Mouse (Mus musculus) frontal cortex, postnatal 25 days (tissue): ENCODE measurements around the gene Tmem43.

ENCODE experiments used
- DNase-seq, 2 experiments: peaks; one replicate each; pipeline ENCODE4 v3.0.0; 2022; ENCODE audit warnings: low spot score in 2 of 2

The Tmem43 gene

DNA sequence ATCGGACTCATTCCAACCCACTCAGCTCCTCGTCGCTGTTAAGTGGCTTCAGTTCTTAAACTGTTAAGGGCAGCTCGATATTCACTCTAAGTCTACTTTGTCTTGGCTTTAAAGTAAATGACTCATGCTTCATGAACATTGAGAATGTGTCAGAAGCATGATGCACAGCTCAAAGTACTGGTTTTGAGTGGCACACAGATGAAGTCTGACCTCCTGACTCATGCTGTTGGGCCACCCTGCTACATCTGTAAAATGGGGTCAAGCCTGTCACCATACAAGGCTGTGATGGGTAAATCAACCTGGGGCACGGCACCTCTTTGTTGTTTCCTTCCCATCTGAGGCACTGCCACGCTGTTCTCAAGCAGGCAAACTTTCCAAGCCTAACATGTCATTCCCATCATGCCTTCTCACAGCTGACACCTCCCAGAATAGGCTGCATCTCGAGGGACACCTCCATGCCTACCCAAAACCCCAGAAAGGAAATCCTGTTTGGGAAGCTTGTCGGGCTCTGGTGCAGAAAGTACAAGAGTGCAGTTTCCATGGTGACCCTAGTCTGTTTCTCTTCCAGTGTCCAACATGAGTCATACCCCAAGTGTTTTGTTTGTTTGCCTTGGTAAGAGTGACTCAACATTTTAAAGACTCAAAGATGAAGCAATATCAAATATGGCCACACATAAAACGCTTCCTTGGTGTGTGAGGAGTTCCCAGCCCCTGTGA, 15.2 kb downstream of the Tmem43 start:
- DNase-seq = peak in 1 of 2 experiments; percentile 25

DNA sequence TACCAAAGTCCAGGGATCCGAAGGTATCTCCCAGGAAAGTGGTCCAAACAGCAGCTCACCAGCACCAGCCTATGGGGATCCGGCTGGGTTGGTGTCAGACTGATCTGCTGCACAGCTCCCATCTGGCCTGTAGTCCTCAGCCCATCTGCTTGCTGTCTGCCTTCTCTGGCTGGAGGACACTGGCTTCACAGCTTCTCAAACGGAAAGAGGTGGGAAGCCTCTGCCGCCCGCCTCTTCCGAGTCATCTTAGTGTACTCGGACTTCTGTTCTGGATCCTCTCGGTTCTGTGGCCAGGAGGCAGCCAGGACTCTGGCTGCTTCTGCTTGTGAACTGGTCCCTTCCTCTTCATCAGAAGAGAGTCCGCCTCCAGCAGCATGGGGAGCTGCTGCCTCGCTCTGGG, 16.4 kb downstream of the Tmem43 start:
- peak in 1 of 2 experiments; percentile 28 for DNase-seq

DNA sequence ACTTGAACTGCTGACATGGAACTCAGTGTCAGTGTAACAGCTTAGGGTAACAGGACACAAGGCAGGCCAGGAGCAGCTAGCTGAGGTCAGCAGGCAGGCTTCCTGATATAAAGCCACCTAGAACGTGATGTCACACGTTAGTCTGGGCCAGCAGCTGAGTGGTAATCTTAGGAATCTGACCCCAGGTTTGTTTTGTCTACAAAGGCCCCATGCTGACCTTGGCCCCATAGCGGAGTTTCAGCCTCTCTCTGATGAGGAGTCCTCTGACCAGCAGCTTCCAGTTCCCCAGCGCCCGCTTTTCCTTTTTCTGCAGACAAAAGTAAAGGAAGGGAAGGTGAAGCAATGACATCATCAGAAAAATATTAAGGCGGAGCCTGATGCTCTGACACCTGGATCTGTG, 17.5 kb downstream of the Tmem43 start:
- DNase-seq = no peak

DNA sequence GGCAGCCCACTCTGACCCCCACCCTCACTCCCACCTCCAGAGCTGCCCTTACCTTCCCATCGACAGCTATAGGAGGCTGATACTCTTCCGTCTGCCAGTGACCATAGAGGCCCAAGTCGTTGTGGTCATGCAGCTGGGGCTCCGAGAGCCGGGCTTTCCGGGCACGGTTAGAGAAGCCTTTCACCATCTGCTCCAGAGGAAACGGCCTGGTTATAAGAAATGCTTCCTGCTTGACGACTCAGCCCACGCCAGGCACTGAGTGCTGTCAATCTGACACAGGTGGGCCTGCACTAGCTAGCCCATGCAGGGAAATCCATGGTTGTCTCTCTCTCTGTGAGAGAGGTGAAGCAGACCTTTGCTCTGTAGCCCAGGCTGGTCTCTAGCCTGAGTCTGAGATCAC, 19.6 kb downstream of the Tmem43 start:
- DNase-seq = no peak

DNA sequence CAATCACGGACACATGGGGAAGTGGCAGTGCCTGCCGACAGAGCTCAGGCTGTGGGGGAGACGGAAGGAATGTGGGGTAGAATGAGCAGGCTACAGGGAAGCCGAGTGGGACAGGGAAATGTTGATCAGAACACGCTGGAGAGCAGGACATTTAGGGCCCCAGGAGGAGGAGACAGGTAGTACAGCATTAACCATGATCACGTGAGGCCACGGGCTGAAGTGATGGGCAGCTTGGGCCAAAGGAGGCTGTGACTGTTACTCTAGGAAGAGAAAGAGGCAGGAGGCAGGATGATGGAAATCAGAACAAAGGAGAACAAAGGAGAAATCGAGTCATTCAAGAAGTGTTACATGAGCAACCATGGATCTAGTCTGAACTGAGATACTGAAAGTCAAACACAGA, 21.0 kb downstream of the Tmem43 start:
- DNase-seq = no peak

DNA sequence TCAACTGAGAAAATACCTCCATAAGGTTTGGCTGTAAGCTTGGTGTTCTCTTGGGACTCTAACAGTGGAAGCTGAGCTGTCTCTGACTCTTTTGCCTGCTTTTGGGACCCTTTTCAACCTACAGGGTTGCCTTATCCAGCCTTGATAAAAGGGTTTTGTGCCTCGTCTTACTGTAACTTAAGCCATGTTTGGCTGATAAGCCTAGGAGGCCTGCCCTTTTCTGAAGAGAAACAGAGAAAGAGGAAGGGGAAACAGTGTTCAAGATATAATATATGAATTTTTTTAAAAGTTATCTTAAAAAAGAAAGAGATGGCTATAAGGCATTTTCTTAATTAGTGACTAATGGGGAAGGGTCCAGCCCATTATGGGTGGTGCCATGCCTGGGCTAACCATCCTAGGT, 29.8 kb downstream of the Tmem43 start:
- no peak for DNase-seq

DNA sequence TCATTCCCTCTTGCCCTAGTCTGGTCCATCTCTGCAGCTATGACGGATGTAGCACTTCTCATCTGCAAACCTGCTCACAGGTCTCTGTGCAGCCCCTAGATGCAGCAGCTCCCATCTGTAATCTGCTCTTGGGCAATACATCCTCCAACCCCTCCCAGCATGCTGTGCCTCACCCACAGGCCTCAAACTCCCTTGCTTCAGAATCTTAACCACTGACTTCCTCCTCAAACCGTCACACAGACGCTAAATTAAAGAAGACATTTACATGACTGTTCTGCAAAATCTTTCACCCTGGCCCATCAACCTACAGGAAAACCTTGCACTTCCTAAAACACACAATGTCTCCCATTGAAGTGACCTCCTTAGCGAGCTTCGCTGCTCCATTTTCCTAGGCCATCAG, 32.5 kb downstream of the Tmem43 start:
- DNase-seq = no peak

DNA sequence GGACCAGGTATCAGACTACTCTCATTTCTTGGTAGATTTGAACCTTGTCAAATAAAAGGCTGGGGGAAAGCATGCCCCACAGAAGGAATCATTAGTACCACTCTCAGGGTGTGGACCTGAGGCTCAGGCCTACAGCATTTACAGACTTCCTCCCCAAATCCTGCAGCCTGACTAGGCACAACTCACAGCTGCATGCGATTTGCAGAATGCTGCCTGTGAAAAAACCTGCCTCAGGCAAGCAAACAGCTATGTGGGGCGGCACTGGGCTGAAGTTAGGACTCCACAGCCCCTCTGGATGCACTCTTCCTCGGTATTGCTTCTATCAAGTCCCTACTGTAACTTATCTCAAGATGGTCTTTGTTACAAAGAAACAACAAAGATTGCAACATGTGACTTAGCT, 34.5 kb downstream of the Tmem43 start:
- DNase-seq = no peak

DNA sequence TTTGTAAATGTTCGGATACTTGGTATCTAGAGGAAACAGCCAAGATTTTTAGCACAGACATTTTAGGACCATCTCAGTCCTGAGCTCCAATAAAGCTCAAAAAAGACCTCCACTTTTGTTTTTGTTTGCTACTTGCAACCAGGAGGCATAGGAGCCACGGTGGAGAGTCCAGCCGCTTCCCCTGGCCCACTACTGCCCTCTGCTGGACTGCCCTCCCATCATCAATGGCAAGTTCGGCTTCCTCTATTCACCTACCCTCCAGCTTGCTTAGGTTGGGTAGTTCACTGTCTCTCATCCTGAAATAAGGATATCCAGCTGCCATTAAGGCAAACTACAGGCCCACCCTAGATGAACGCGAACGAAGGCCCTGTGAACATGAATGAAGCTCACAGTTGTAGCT, 35.8 kb downstream of the Tmem43 start:
- peak in 1 of 2 experiments; percentile 52 for DNase-seq

DNA sequence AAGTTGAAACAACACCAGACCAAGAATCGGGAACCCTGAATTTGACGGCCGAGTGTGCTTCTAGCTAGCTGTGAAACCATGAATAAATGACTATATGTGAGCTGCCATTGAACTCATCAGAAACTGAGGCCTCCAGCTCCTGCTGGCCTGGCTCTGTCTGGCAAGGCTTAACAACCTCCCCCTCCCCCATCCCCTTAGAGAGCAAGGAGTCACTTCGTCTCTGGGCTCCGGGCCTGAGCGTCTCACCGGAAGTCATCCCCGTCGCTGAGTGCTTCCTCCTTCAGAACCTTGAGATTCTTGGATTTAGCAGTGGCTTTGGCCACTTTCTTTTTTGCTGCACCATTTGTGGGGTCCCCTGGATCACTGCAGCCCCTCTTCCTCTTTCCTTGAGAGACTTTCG, 36.7 kb downstream of the Tmem43 start:
- no peak for DNase-seq

DNA sequence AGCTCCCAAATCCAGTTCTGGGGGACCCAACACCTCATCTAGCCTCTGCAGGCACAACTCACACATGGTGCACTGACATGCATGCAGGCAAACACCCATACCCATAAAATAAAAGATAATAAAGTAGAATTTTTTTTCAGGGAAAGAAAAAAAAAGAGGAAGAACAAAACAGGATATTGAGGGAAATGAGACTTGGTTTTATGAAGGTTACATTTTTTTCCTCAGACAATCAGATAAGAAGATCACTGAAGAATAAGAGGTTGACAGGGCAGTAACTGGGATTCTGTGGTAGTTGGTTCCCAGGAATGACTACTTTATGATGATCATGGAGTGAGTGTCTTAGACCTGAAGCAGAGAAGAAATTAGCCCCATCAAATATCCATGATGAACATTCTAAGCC, 40.6 kb downstream of the Tmem43 start:
- DNase-seq = no peak

DNA sequence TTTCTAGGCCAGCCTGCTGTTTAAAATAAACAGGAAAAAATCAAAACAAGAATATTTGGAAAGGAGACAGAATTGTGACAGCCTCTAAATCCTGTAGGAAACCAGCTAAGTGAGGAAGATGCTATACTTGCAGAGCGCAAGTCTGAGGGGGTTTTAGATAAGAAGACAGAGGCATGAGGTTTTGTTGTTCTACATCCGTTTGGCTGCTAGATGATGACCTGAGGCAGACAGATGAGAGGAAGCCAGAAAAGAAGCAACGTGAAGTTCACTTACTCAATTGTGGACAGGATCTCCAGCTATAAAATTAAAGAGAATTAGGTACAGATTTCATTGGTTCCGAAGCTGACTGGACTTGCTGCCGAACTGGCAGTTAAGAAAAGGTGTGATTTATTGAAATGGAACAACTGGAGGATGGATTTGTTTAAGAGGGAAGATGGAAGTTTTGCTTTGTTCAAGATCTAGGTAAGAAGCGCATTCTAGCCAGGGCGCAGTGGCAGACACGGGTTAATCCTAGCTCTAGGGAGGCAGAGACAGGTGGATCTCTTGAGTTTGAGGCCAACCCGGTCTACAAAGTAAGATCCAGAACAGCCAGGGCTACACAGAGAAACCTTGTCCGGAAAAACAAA, 41.3 kb downstream of the Tmem43 start:
- no peak for DNase-seq

DNA sequence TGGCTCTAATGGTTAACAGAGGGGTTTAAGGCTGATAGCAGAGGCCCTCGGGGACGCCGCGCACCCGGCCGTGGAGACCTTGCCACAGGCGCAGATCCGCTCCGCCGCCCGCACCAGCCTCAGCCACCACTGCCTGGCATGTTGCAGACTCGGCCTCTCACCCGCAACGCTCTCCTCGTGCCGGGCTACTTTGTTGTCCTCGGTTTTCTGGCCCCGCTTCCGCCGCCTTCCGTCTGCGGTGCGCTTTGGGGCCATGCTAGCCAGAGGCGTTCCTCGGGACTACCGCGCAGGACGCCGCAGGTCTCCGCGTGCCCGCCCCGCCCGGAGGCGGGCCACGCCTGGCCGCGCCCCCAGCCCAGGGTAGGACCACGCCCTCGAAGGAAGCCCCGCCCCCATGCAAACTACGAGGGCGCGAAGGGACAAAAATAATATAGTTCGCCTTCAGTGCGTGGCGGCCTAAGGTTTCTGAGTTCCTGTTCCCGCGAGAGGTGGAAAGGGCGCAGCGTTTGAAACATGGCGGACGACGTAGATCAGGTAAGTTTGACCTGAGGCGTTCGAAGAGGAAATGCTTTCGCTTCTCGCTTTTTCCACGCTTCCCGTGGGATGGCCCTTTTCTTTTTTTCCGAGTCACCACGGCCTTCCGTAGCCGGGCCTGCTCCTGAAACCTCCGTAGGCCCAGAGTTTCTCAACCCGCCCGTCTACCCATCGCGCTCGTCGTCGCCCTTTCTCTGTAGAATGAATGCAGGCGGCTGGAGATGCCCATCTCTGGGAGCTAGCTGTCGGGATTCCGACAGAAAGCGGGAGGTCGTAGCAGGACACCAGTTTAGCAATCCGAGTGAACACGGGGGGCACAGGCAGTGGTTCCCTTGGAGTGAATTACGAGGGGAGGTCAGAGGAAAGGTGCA, 42.3 kb downstream of the Tmem43 start, which contains the start of the genes Xpc and Lsm3:
Gene Xpc (minus strand): TSS at position 344 of the 905 bp plus-strand sequence.
Gene Lsm3 (plus strand): TSS at position 384 of the 905 bp plus-strand sequence.
- peak; percentile 98 for DNase-seq

DNA sequence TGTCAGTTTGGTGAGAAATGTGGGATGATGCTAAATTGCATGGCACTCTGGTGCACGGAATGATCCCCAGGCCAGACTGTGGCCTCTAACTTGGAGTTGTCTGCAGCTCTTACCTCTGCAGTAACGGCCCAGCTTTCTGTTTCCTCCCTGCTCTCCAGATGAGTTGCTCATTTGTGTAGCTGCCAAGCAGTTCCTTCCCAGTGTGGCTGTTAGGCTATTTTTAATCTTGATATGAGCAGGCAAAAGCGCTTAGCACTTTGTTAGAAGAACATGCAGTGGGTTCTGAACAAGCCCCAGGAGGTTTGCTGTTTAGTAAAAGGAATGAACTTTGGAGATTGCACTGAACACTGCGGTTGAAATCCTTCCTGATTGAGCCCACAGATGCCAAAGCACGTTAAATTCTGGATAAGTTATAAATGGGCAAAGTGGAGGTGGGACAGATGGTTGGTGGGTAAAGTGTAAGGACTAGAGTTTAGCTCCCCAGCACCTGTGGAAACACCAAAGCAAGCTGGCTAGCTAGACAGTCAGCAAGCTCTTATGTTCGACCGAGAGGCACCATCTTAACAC, 45.0 kb downstream of the Tmem43 start:
- peak in 1 of 2 experiments; percentile 24 for DNase-seq

DNA sequence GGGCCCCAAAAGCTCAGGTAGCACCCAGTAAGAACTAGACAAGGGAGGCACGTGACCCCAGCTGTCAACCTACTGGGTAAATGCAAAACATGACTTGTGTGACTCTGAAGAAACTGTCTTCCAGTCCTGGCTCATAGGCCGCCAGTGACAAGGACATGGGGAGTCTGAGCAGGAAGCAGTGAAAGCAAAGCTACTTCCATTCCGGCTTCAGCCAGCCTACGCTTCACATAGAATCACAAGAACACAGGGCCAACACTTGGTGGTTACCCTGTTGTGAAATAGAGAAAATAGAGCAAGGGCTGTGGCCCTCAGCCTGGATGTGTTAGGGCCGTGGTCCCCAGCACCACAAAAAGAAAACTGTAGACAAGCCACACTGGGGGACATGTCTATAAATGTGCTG, 49.3 kb downstream of the Tmem43 start:
- DNase-seq = no peak

DNA sequence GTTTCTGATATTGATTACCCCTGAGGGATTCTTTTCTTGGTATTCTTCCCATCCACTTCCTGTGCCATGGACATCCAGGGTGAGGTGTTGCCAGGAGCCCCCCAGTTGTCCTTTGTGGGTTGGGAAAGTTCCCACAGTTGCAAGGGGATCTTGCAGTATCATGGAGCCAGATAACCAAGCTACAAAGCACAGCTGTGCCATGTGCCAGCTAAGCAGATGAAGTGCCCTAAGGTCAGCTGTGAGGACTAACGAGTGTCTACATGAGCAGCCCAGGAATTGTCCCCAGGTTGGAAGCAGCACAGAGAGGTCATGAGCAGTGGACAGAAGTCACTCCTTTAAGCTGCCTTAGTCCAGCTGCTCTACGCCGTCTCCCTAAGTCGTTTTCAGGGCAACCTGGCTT, 52.0 kb downstream of the Tmem43 start:
- no peak for DNase-seq

DNA sequence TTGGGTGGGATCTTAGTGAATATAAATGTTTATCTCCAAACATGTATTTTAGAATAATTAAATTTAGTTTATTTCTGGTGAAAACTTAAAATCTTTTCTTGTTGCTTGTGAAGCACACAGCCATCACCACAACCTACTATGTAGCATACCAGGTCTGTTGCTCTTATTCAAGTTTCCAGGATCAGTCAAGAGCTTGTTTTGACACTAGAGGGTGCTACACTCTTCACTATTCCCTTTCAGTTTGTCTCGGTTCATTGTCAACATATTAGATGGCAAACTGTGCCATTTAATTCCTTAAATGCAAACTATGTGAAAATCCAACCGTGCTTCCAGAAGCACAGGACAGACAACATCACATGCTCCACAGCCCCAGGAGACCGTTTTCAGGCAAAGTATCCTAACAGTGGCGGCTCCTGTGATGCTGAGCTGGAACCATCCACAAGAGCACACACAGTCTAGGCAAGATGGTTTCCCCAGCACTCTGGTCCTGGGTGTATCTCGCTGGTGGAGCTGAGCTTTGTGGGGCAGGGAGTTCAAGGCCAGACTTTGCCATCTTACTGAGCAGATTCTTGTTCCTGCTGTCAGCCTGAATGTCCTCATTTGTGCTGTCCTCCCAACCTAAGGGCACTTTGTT, 53.8 kb downstream of the Tmem43 start:
- DNase-seq = no peak

DNA sequence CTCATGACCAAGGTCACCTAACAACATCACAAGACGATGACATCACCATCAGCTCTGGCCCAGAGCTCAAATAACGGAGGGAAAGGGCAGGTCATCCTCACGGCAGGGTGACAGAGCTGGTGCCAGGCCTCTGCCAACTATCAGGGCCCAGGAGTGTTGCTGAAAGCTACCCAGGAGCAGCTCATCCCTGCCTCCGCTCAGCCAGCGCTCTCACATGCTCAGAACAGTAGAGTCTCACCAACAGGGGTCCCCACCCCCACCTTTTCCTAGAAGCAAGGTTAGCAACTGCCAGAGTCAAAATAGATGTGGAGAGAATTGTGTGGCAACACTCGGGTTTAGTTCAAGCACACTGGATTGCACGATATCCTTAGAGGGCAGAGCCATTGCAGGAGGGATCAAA, 54.8 kb downstream of the Tmem43 start:
- DNase-seq = no peak

DNA sequence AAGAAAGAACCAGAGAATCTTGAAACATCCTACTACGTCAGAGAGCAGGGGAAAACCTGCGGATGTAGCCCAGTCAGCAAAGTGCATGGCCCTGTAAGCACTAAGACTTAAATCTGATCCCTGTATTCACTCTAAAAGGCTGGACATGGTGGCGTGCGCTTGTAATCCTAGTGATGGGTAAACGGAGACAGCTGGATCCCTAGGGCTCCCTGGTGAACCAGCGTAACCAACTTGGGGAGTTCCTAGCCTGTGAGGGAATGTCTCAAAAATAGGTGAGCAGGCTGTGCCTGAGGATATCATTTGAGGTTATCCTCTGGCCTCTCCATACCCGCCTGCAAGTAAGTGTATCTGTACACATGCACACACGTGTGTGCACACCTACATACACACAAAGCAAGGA, 57.2 kb downstream of the Tmem43 start:
- DNase-seq = no peak

DNA sequence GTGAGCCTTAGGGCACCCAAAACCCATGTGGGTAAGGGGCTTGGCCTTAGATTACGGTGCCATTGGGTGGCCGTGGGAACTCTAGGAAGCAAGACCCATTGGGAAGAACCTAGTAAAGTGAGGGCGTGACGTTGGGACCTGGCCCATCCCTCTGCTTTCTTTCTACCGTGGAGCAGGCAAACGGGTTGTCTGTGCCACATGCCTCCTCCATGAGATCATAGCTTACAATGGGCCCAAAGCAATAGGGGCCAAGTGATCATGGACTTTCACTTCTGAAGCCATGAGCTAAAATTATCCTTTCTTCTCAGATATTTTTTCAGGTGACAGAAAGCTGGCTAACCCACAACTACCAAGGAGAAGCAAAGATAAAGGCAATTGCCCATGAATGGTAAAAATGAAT, 57.8 kb downstream of the Tmem43 start:
- DNase-seq = no peak

DNA sequence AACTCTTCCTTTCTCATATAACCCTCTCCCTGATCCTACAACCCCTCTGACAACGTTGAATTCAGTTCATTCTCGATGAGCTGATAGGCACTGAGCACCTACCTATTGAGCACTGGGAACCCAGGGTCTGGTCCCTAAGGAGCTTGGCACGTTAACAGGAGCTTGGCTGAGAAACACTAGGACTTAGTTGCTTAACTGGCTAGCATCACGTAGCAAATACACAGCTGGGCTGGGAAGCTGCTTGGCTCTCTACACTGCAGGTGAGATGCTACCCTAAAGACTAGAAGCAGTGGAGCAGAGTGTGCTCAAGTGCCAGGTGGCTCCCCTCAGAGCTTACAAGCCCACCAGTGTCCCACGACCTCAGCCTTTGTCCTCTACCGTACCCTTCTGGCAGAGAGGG, 59.2 kb downstream of the Tmem43 start:
- no peak for DNase-seq

DNA sequence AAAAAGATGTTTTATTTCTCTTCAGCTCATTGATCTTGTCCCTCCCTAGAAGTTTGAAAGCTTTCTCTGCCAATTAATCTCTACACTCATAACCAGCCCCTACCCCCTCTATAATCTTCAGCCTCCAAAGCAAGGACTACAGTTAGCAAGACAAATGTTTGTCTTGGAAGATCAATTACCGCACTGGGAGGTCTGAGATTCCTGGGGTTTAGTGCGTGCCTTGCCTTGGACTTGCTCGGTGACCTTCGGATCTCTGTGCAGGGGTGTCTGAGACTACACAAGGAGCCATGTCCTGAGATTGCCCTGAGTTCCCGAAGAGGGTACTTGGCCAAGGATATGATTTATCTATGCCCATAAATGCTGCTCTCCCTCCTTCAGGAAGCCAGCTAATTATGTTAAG, 59.9 kb downstream of the Tmem43 start:
- no peak for DNase-seq
